Mouse (Mus musculus) hindbrain, embryonic 11.5 days (tissue): ENCODE results near the gene Tctex1d1. TPM values are rescaled to one million over a fixed set of nuclear protein-coding genes. Genes with fewer than 3 reads are reported as not detected.

Experiments used
- ATAC-seq: fragments of 200-750 bp; cut with Nextera tagmentation; 2 replicates; pipeline ENCODE4 v1.8.0; 2017; ENCODE audit warnings: mild to moderate bottlenecking, moderate TSS enrichment, moderate library complexity; ENCODE audit not compliant: low FRiP score
- DNase-seq: peaks from one replicate; pipeline ENCODE4 v3.0.0-alpha.2; 2015; ENCODE audit warnings: low spot score
- H3K27ac ChIP-seq: fragments of 300-500 bp; sonication (generic); 2 replicates; pipeline ENCODE4 v1.5.1; 2014; ENCODE audit warnings: mild to moderate bottlenecking, low read depth, low read length
- H3K27me3 ChIP-seq: fragments of 300-500 bp; sonication (generic); 2 replicates; pipeline ENCODE4 v1.6.1; 2014; ENCODE audit warnings: mild to moderate bottlenecking, low read length, moderate library complexity, mixed read lengths; ENCODE audit not compliant: control insufficient read depth, insufficient read depth
- H3K36me3 ChIP-seq: fragments of 300-500 bp; sonication (generic); 2 replicates; pipeline ENCODE4 v1.6.1; 2014; ENCODE audit warnings: mild to moderate bottlenecking, low read length, moderate library complexity, mixed read lengths; ENCODE audit not compliant: control insufficient read depth, insufficient read depth
- H3K4me1 ChIP-seq: fragments of 300-500 bp; sonication (generic); replicated peaks from 2 replicates; pipeline ENCODE4 v1.6.1; 2014; ENCODE audit warnings: low read length, mixed read lengths; ENCODE audit not compliant: control insufficient read depth, insufficient read depth
- H3K4me2 ChIP-seq: fragments of 300-500 bp; sonication (generic); replicated peaks from 2 replicates; pipeline ENCODE4 v1.6.1; 2014; ENCODE audit warnings: mild to moderate bottlenecking, low read depth, low read length
- H3K4me3 ChIP-seq: fragments of 300-500 bp; sonication (generic); 2 replicates; pipeline ENCODE4 v1.5.1; 2014; ENCODE audit warnings: low read depth, low read length
- H3K9ac ChIP-seq: fragments of 300-500 bp; sonication (generic); 2 replicates; pipeline ENCODE4 v1.6.1; 2014; ENCODE audit warnings: low read depth, low read length
- H3K9me3 ChIP-seq: fragments of 300-500 bp; sonication (generic); 2 replicates; pipeline ENCODE4 v1.6.1; 2016; ENCODE audit warnings: low read length; ENCODE audit not compliant: control insufficient read depth
- WGBS: fragments of 180-500 bp; shearing (Covaris S2); extraction: QIAGEN DNeasy Blood & Tissue Kit; methylation state at CpG from one replicate; pipeline ENCODE4 v1.1.7; 2014; 5-methylcytosine and 5-hydroxymethylcytosine counted together
- polyA plus RNA-seq: library from polyadenylated mRNA; unstranded; fragments of >200 nt; fragmentation: Nextera tagmentation; extraction: Ambion mirVana; gene quantifications from 2 replicates; pipeline ENCODE4 v1.2.1, GENCODE M21; 2014

The Tctex1d1 gene
- polyA plus RNA-seq, 1 experiment from 2014 or later: 2.6 TPM

DNA sequence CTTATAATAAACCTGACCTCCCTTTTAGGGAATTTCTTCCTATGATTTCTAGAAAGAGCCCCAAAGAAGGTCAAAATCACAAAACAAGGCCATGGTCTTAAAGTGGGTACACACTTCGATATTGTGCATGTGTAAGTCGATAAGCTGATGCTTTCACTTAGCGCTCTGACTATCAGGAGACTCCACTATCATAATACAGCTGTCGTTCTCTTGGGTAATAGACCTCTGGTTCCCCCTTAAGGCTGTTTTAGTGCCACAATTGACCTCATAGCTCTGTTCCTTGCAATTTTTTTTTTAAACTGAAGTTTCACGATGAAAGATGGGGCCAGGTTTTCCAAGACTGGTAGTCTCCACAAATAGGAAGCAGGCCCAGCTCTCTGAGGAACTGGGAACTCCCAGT lies 979 bp downstream of the Tctex1d1 start:
- Histone ChIP-seq H3K27me3 (peaks cover 6% of the 10 kb centered on the region; the same call in 1 of the 2 replicates), H3K9me3 (no peaks in the 10 kb centered on the region), H3K36me3 (no peaks in the 10 kb centered on the region), H3K4me3 (no peak overlapping the region), H3K4me2 (no peak overlapping the region), H3K9ac (no peak overlapping the region), H3K27ac (no peak overlapping the region), H3K4me1 (peaks cover 7% of the 10 kb centered on the region; the same call in 1 of the 2 replicates)
- DNase-seq (no peak), ATAC-seq (no peak)
- 58% methylated on average over 5 of the region's 5 CpGs for WGBS

DNA sequence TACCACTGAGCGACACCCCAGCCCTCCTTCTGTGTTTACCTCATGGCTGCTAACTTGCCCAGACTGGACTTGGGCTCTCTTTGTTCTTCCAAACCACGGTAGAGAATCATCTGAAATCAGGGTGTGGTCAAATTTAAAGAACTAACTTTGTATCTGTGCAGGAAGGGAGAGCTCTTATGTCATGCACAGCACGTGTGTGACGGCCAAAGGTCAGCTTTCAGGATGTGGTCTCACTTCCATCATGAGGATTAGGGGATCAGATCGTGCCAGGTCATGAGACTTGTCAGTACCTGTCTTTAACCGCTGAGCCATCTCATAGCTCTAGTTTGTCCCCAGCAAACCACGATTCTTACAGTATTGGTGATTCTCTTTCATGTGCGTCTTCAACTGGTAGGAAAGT lies 3.3 kb downstream of the Tctex1d1 start:
- Histone ChIP-seq H3K27ac (no peak overlapping the region), H3K4me1 (0 out of 2 replicates have a peak, but pooled peaks cover 3% of the 10 kb centered on the region), H3K27me3 (peaks cover 6% of the 10 kb centered on the region; the same call in 1 of the 2 replicates), H3K9ac (no peak overlapping the region), H3K9me3 (no peaks in the 10 kb centered on the region), H3K36me3 (no peaks in the 10 kb centered on the region), H3K4me2 (no peak overlapping the region), H3K4me3 (no peak overlapping the region)
- ATAC-seq: no peak
- DNase-seq: no peak
- WGBS: 89% methylated on average over 8 of the region's 8 CpGs

DNA sequence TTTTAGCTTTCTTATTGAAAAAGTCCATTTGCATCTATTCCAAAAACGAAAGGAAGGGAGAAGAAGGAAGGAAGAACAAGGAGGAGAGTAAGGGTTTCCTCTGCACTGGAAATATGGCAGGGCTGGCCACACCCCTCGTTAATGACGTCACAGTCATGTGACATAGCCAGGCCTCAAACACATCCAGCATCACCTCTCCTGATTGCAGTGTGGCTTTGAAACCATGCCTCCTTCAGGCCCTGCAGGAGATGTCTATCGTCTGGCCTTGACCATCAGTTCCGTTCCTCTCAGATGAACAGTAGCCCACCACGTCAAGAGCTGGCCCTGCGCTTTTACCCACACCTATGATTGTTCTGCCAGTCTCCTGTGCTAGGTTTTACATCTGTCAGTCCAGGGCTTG lies 7.8 kb downstream of the Tctex1d1 start:
- Histone ChIP-seq H3K9me3 (no peaks in the 10 kb centered on the region), H3K27ac (no peak overlapping the region), H3K4me2 (no peak overlapping the region), H3K27me3 (no peaks in the 10 kb centered on the region), H3K36me3 (no peaks in the 10 kb centered on the region), H3K4me1 (no peaks in the 10 kb centered on the region), H3K4me3 (no peak overlapping the region), H3K9ac (no peak overlapping the region)
- no peak for ATAC-seq
- no peak for DNase-seq
- 78% methylated on average over 7 of the region's 7 CpGs for WGBS

DNA sequence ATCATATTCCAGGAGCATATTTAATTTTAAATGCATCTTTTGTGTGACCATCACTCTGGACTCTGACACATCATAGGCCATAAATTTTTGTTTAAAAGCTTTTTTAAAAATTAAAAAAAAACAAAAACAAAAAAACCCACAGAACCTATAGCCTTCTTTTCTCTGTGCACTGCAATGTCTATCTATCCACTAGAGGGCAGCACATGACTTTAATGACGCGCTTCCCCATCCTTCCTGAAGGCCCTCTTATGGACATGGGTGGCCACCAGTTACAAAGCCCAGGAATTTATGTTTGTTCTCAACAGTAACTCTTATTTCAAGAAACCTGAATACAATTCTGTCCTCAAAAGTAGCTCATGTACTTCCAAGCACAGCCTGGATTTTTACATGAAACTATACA lies 8.5 kb downstream of the Tctex1d1 start:
- WGBS: 4% methylated on average over 2 of the region's 2 CpGs
- ATAC-seq (0 out of 2 replicates have a peak, but pooled peaks have one; percentile 47), DNase-seq (peak; percentile 80)
- Histone ChIP-seq H3K9ac (no peak overlapping the region), H3K4me1 (no peaks in the 10 kb centered on the region), H3K27ac (no peak overlapping the region), H3K4me2 (no peak overlapping the region), H3K4me3 (no peak overlapping the region), H3K9me3 (no peaks in the 10 kb centered on the region), H3K36me3 (no peaks in the 10 kb centered on the region), H3K27me3 (no peaks in the 10 kb centered on the region)

DNA sequence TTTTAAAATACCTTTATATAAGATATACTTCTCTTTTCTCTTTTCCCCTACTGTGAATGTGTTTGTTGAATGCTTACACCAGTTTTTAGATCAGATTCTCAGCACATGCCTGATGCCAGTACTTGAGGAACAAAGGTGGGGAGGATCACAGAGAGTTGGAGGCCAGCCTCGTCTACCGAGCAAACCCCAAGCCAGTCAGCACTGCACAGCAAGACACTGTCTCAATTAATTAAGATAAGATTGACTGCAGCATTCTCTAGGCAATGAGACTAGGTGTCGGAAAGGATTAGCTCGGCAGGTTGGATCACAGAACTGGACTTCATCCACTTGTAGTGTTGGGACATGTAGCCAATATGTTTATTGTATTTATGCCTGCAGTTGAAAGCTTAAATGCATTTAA lies 8.9 kb downstream of the Tctex1d1 start:
- Histone ChIP-seq H3K27ac (no peak overlapping the region), H3K9me3 (no peaks in the 10 kb centered on the region), H3K4me3 (no peak overlapping the region), H3K4me1 (no peaks in the 10 kb centered on the region), H3K36me3 (no peaks in the 10 kb centered on the region), H3K27me3 (no peaks in the 10 kb centered on the region), H3K9ac (no peak overlapping the region), H3K4me2 (no peak overlapping the region)
- 78% methylated on average over 4 of the region's 4 CpGs for WGBS
- no peak for DNase-seq
- no peak for ATAC-seq

DNA sequence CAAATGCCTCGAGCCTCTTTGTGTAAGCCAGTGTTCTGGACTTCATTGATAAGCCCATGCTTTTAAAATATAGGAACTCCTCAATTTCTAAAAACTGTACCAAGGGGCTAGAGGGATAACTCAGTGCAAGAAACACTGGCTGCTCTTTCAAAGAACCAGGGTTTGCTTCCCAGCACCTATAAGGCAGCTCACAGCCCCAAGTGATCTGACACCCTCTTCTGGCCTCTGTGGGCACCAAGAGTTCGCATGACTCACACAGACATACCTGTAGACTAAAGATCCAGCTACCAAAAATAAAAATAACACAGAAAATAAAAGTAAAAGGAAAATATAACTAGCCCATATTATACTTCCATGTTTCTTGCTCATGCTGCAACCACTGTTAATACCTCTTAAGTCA lies 9.3 kb downstream of the Tctex1d1 start:
- no peak for ATAC-seq
- H3K27me3 ChIP-seq: no peaks in the 10 kb centered on the region
- 83% methylated on average over 2 of the region's 2 CpGs for WGBS

DNA sequence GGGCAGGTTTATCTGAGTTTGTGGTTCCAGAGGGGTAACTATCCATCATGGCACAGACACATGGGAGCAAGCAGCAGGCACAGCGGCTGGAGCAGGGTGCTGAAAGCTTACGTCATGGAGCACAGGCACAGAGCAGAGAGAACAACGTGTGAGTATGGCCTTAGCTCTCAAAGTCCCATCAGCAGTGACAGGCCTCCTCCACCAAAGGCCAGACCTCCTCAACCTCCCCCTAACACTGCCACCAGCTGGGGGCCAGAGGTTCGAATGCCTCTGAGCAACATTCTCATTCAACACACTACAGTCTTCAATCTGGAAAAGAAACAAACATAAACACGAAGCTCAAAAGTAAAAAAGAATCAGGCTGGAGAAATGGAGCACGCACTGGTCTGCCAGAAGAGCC lies 10.1 kb downstream of the Tctex1d1 start:
- H3K9ac ChIP-seq: no peak overlapping the region
- no peak overlapping the region for H3K27ac ChIP-seq
- H3K27me3 ChIP-seq: no peaks in the 10 kb centered on the region
- no peaks in the 10 kb centered on the region for H3K36me3 ChIP-seq
- no peak overlapping the region for H3K4me3 ChIP-seq
- 73% methylated on average over 6 of the region's 6 CpGs for WGBS
- DNase-seq (no peak), ATAC-seq (no peak)
- no peaks in the 10 kb centered on the region for H3K4me1 ChIP-seq
- H3K4me2 ChIP-seq: no peak overlapping the region
- H3K9me3 ChIP-seq: no peaks in the 10 kb centered on the region

More for the DNA sequence above, 9.3 kb downstream of the Tctex1d1 start:
- H3K9ac ChIP-seq: no peak overlapping the region
- no peak overlapping the region for H3K4me3 ChIP-seq
- no peaks in the 10 kb centered on the region for H3K4me1 ChIP-seq
- no peak overlapping the region for H3K27ac ChIP-seq
- H3K36me3 ChIP-seq: no peaks in the 10 kb centered on the region
- H3K9me3 ChIP-seq: no peaks in the 10 kb centered on the region
- no peak overlapping the region for H3K4me2 ChIP-seq
- no peak for DNase-seq

DNA sequence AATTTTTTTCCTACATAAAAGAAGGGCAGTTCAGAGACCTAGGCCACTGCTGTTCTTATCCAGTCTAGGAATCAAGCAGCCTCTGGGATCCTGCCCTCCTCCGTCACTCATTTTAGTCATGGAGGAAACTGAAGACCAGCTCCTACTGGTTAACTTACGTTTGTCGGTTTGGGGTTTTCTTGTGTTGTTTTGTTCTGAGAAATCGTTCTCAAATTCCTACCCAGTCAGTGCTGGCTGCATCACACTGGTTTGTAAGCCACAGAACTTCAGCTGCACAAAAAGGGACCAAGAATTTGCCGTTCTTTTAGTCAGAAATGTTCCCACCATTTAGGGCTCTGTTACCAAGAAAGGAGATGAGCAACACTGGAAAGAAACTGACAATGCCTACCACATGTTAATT lies 11.0 kb downstream of the Tctex1d1 start:
- Histone ChIP-seq H3K27ac (no peak overlapping the region), H3K36me3 (no peaks in the 10 kb centered on the region), H3K27me3 (no peaks in the 10 kb centered on the region), H3K4me3 (no peak overlapping the region), H3K9ac (no peak overlapping the region), H3K9me3 (no peaks in the 10 kb centered on the region), H3K4me2 (no peak overlapping the region), H3K4me1 (no peaks in the 10 kb centered on the region)
- ATAC-seq (no peak), DNase-seq (no peak)
- 78% methylated on average over 5 of the region's 5 CpGs for WGBS

DNA sequence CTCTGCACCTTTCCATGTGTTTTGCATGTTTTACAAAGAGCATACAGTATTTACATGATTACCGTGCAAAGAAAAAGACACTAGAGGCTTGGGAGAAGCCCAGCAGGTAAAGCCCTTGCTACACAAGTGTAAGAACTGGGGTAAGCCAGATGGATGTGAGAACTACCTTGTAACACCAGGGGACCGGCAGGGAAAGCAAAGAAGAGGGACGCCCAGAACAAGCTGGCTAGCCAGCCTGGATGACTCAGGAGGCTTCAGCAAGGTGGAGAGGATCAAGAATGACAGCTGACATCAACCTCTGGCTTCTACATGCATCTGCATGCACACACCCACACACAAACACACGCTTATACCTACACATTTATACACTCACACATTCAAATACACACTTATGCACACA lies 11.6 kb downstream of the Tctex1d1 start:
- Histone ChIP-seq H3K27me3 (no peaks in the 10 kb centered on the region), H3K27ac (no peak overlapping the region), H3K9ac (no peak overlapping the region), H3K9me3 (no peaks in the 10 kb centered on the region), H3K4me1 (no peaks in the 10 kb centered on the region), H3K4me3 (no peak overlapping the region), H3K36me3 (no peaks in the 10 kb centered on the region), H3K4me2 (no peak overlapping the region)
- DNase-seq (no peak), ATAC-seq (no peak)
- WGBS: 71% methylated on average over 4 of the region's 4 CpGs
